Mouse (Mus musculus): ENCODE results near the gene Ino80b.

The Ino80b gene

GRCm38 (mm10) chr6:83116373-83117164 lies 8.7 kb downstream of the Ino80b start:
- no peak for DNase-seq

DNA sequence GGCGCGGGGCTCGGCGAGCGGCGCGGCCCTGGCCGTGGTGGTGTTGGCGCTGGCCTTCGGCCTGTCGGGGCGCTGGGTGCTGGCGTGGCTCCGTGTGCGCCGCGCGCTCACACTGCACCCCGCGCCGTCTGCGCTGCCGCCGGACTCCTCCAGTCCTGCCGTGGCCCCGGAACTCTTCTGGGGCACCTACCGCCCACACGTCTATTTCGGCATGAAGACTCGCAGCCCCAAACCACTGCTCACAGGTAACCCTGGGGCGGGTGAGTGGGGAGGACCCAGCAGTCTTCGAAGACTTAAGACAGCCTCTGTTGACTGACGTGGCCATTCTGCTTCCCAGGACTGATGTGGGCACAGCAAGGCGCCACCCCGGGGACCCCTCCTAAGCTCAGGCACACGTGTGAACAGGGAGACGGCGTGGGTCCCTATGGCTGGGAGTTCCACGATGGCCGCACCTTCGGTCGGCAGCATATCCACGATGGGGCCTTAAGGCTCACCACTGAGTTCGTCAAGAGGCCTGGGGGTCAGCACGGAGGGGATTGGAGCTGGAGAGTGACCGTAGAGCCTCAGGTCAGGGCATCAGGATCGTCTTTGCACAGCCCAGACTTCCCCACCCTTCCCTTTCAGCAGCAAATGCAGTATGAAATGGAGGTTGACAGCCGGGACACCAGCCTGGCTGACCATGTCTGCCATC lies 9.4 kb downstream of the Ino80b start:
- no peak for DNase-seq

GRCm38 (mm10) chr6:83115011-83115671 lies 10.1 kb downstream of the Ino80b start, which contains the start of gene Mogs:
TSS of gene Mogs (plus strand) at chr6:83115496.
- DNase-seq = peak; percentile 90

DNA sequence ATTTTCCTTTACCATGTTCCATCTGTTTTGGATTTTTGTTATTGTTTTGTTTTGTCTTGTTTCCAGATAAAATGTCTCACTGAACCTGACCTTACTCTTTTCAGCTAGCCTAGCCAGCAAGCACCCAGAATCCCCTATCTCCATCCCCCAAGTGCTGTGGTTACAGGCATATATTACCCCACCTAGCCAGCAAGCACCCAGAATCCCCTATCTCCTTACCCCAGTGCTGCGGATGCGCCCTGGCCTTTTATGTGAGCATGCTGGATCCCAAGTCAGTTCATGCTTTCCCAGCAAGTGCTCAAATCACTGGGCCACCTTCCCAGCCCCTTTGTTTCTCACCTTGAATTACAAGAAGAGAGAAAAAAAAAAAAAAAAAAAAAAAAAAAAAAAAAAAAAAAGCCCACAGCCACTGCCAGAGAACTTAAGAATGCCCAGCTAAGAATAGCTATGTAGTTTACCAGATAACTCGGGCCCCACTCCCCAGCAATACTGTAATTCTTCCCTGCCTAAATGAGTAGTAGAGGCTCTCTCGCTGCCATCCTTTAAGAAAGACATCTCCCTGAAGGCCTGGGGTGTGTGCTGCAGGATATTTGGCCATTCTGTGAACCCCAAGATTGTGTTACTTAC lies 13.6 kb downstream of the Ino80b start:
- DNase-seq = no peak

DNA sequence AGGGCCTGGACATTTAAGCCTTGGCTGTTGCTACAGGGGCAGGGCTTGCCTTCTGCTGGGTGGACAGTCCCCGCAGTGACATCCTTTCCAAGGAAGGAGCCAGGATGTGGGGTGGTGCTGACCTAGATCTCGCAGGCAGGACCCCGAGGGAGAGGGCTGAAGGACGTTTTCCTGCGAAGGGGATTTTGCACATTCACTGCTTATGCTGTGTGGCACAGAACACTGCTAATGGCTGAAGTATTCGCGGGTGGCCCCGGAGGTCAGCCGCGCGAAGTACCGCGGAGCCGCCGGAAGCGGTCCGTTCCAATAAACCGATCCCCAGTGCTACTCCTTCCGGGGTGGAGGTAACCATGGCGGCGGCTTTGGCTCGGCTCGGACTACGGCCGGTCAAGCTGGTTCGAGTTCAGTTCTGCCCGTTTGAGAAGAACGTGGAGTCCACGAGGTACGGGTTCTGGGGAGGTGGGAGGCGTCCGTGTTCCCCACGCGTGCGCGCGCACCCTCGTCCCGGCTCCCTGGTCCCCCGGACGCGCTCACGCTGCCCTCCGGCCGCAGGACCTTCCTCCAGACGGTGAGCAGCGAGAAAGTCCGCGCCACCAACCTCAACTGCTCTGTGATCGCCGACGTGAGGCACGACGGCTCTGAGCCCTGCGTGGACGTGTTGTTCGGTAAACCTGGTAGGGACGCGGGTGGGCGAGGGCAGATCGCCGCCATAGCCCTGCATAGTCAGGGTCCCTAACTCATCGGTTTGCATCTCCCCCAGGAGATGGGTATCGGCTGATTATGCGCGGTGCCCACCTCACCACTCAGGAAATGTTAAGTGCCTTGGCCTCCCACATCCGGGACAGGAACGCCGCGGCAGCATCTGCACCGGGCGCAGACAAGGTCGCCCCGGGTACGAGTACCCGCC lies 16.2 kb downstream of the Ino80b start, which contains the start of gene Mrpl53:
TSS of gene Mrpl53 (plus strand) at position 279 of the 907 bp plus-strand sequence.
- peak; percentile 82 for DNase-seq

DNA sequence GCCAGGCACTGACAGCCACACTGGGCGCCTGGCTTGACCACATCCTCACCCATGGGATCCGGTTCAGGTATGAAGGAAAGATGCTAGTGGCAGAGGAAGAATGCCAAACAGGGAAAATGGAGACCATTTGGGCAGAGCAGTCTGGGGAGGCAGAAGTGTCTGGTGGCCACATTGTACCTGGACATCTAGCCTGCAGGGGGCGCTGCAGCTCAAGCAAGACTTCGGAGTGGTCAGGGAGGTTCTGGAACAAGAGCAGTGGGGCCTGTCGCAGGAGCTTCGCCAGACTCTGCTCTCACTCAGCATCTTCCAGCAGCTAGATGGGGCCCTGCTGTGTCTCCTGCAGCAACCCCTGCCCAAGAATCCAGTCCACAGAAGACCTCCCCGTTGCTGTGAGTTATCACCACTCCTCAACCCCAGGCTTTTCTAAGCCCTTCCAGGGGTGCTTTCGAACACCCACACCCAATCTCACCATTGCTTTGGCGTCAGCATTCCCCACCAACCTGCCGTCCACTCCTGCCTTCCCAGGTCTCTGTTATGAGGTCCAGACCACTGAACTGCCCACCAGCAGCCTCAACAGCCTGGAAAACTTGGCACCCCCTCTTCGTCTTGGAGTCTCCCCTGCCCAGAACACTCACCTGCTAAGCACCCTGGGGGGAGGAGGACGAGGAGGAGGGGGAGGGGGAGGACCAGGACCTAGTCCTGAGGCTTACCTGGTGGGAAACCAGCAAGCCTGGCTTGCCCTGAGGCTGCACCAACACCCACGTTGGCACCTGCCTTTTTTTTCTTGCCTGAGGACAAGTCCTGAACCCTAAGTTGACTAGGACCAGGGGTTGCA lies 17.4 kb downstream of the Ino80b start:
- peak; percentile 76 for DNase-seq

GRCm38 (mm10) chr6:83104158-83104557 lies 21.1 kb downstream of the Ino80b start:
- no peak for DNase-seq

GRCm38 (mm10) chr6:83103130-83103650 lies 22.0 kb downstream of the Ino80b start:
- DNase-seq = no peak

DNA sequence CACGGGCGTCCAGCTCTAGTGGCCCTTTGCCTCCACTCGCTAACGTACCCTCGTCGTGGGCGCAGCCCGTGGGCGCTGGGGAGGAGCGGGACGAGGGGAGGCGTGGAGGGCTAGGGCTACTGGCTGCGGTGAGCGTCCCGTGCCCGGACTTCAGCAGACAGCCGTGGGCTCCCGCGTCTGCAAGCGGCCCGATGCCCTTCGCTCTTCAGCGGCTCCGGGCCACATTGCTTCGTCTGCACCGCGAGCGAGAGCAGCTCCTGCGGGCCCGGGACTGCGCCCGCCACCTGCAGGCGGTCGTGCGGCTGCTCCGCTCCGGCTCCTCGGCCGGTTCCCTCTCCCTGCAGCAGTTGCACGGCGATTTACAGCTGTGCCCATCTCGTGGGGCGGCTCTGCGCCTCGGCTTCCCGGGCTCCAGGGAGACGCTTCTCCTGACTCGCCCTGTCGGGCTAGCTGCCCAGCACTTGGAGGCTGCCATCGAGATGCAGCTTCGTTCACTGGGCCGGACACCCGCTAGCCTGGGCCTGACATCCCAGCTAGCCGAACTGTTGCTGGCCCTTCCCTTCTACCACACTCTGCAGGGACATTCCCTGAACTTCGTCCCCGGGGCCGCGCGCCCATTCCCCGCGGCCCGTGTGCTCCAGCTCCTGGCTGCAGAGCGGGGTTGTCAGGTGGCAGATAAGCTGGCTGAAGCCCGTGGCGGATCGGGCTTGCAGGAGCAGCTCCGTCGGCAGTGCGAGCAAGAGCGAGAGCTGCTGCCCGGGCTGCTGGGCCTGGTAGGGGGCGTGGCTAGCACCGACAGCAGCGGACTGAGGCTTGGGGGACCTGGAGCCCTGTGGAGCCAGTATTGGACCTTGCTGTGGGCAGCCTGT lies 23.3 kb downstream of the Ino80b start:
- DNase-seq = peak; percentile 61

DNA sequence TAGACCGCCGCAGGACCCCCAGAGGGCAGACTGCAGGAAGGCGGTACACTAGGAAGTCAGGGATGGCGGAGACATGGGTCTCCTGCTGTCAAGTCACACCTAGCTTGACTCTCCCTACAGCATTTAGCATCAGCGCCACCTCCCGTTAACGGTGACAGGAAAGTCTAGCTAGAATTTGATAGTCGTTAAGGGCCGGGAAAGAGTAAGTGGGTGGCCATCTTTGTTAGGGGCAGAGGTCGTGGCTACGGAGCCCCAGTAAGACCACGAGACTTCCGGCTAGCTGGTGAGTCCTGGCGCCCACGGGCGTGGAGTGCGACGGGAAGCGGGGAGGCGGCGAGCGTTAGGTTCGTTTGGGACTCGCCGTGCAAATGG lies 23.9 kb downstream of the Ino80b start, which contains the start of the genes Ccdc142 and Gm42688:
TSS of gene Ccdc142 (plus strand) at position 286 of the 372 bp plus-strand sequence.
TSS of gene Gm42688 (plus strand) at position 302 of the 372 bp plus-strand sequence.
- peak; percentile 79 for DNase-seq

DNA sequence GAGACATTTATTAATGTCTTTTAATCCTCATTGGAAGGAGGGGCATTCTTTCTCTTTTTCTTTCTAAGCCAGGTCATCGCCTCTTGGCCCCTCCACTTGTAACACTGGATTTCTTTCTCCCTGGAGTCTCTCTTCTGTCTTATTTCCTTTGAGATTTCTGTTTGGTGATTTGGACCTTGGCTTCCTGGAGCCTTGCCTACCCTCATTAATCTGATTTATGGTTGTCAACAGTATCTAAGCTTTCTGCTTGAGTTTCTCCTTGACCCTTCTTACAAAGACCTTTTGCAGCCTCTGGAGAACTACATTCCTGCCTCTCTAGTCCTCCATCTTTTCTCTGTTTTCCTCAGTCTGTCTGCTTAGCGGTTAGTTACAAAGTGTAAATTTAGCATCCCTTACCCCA lies 26.8 kb downstream of the Ino80b start:
- no peak for DNase-seq

GRCm38 (mm10) chr6:83095968-83096367 lies 29.3 kb downstream of the Ino80b start:
- no peak for DNase-seq

DNA sequence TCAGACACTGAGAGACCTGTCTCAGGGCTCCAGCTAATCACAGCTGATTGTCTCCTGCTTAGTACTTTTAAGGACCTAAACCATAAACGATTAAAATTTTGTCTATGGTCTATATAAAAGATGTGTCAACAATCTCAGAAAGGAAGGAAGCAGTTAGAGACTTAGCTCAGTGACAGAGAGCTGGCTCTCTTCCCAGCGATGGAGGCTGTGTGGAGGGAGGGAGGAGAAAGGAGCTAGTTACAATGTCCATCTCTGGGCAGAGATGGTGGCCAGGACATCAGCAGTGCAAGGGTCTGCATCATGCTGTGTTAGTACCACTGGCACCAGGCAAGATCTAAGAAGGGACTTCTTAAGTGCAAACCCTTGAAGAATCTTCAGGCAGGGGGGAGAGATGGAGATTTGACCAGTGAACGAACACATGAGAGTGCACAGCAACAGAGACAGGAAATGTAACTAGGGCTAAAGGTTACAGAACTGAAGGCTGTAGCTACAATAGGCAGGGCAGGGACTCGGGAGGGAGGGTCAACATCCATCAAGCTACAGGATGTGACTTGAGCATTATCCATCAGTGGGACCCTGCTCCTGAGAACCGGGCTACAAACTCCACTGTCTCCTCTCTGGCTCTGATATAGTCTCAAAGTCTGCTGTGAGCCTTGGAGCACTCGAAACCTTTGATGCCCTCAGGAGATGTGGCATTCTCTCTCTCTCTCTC lies 32.7 kb downstream of the Ino80b start:
- DNase-seq = no peak

- DNase-seq = no peak
These were observed 37.3 kb downstream of the Ino80b start for GRCm38 (mm10) chr6:83087926-83088260.

GRCm38 (mm10) chr6:83087205-83087925 lies 37.9 kb downstream of the Ino80b start:
- DNase-seq = no peak

- DNase-seq = no peak
These were observed 38.9 kb downstream of the Ino80b start, which contains the start of gene Lbx2 for GRCm38 (mm10) chr6:83086121-83087035. TSS of gene Lbx2 (plus strand) at chr6:83086367.

GRCm38 (mm10) chr6:83084477-83084876 lies 40.8 kb downstream of the Ino80b start:
- DNase-seq = no peak

Measured in right cerebral cortex, postnatal 4 days (tissue).